Mouse (Mus musculus) spleen, adult 2 months (tissue): ENCODE data around the gene Mid1.

ENCODE experiments used
- CTCF ChIP-seq: fragments of 200-500 bp; IDR thresholded peaks from 2 replicates; pipeline ENCODE4 v1.5.1; 2011; ENCODE audit warnings: mild to moderate bottlenecking, inconsistent platforms; ENCODE audit not compliant: insufficient read depth, insufficient read length, insufficient replicate concordance; ENCODE audit errors: extremely low read depth
- POLR2A ChIP-seq: fragments of 200-500 bp; IDR thresholded peaks from 2 replicates; pipeline ENCODE4 v1.6.1; 2011; ENCODE audit warnings: low read depth, low read length, inconsistent platforms

DNA sequence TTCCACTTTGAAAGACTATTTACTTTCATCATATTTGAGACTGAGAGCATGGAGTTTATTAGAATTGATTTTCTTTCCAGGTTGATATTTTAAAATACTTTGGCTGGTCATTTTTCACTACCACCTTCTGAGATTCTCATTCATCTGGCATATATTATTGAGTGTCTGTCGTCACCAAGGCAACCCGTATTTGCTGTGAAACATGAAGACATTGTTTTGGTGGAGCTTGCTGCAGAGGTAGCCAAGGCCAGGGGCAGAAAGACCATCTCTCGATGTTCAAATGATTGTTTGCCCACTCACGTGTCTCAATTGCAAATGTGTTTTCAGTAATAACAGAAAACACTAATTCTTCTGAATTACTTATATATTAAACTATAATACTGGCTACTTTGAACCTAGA lies 145.1 kb downstream of the Mid1 start:
- TF ChIP-seq CTCF: no peak
- TF ChIP-seq POLR2A: no peak
